Mouse (Mus musculus) erythroblast, embryonic 14.5 days (primary cell): Measurements from ENCODE around the gene Rnf220.

ENCODE experiments used
- GATA1 ChIP-seq: IDR thresholded peaks from 2 replicates; pipeline ENCODE4 v1.6.1; 2012; ENCODE audit warnings: low read length, inconsistent platforms, mixed read lengths
- TAL1 ChIP-seq: IDR thresholded peaks from 3 replicates; pipeline ENCODE4 v1.6.1; 2012; ENCODE audit warnings: low read length, inconsistent platforms, mixed read lengths

DNA sequence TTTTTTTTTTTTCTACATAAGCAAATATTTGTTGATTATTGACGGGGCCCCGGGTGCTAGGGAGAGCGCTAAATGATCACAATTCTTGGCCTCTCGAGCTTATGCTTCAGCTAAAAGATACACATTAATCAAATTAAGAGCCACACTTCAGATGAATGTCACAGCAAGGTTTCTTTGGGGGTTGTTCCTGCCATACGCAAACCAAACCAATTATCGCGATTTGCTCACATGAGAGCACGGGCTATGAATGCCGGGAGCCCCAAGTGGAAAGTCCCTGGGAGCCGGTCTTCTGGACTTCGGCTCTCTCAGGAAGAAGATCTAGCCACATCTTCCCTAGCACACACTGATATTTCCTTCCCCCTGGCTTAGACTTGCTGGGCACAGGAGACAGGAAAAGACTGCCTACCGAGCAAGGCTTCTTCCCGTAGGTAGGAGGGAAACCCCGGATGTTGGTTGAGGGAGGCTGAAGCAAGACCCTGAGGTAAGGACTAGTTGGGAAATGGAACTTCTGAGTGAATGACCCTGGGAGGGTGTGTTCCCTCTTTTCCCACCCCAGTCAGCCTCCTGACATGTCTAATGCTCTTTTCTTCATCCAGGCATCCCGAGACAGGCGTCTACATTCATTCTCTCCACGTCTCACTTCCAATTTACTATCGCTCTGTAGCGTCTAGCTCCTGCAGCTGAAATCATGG lies 51.2 kb downstream of the Rnf220 start:
- TF ChIP-seq GATA1 (no peak), TAL1 (no peak)
